Mouse (Mus musculus) adrenal gland, postnatal 36 days (tissue): ENCODE data around the gene Pou1f1. TPM values are rescaled to one million over a fixed set of nuclear protein-coding genes. Genes with fewer than 3 reads are reported as not detected.

ENCODE experiments used
- DNase-seq, 2 experiments: peaks; one replicate each; pipeline ENCODE4 v3.0.0; 2021; ENCODE audit warnings: mixed read lengths in 1 of 2
- long read RNA-seq, 2 experiments: library from polyadenylated mRNA; stranded (forward); transcript quantifications; one replicate each; pipeline ENCODE4 v2.0.0; 2021; ENCODE audit warnings: borderline sequencing depth in 2 of 2
- total RNA-seq, 2 experiments: library from RNA; stranded (reverse); gene quantifications; 2 replicates each; pipeline ENCODE4 v1.2.3; 2021

Gene Pou1f1
- not detected for total RNA-seq
- long read RNA-seq, experiment 1, result 0 reads
- long read RNA-seq, experiment 2, result 0 reads

GRCm38 (mm10) chr16:65520211-65520610, at the start of gene Pou1f1:
Gene Pou1f1, plus strand, starts transcription at chr16:65520511.
- no peak for DNase-seq

- no peak for DNase-seq
Observed at GRCm38 (mm10) chr16:65470650-65471049, 49.7 kb upstream of the Pou1f1 start.

- peak; percentile 10 to 44 for DNase-seq
Observed at GRCm38 (mm10) chr16:65472472-65473001, 47.8 kb upstream of the Pou1f1 start.

GRCm38 (mm10) chr16:65485726-65486125, 34.6 kb upstream of the Pou1f1 start:
- DNase-seq, result no peak

- DNase-seq, result peak in 1 of 2 experiments; percentile 4
Observed at GRCm38 (mm10) chr16:65496030-65496429, 24.3 kb upstream of the Pou1f1 start.

GRCm38 (mm10) chr16:65497049-65497448, 23.3 kb upstream of the Pou1f1 start:
- DNase-seq, result peak; percentile 7 to 36

- no peak for DNase-seq
Observed at GRCm38 (mm10) chr16:65514223-65514622, 6.1 kb upstream of the Pou1f1 start.

GRCm38 (mm10) chr16:65526004-65526403, 5.7 kb downstream of the Pou1f1 start:
- DNase-seq, result no peak

GRCm38 (mm10) chr16:65526695-65527094, 6.4 kb downstream of the Pou1f1 start:
- DNase-seq, result no peak

GRCm38 (mm10) chr16:65529589-65529988, 9.3 kb downstream of the Pou1f1 start:
- no peak for DNase-seq

GRCm38 (mm10) chr16:65531663-65532062, 11.4 kb downstream of the Pou1f1 start:
- DNase-seq, result no peak

GRCm38 (mm10) chr16:65533315-65533999, 13.1 kb downstream of the Pou1f1 start:
- DNase-seq, result peak; percentile 27 to 37

GRCm38 (mm10) chr16:65543676-65544293, 23.5 kb downstream of the Pou1f1 start:
- no peak for DNase-seq

- no peak for DNase-seq
Observed at GRCm38 (mm10) chr16:65548960-65549359, 28.6 kb downstream of the Pou1f1 start.

- DNase-seq, result no peak
Observed at GRCm38 (mm10) chr16:65550814-65551213, 30.5 kb downstream of the Pou1f1 start.

- DNase-seq, result no peak
Observed at GRCm38 (mm10) chr16:65554267-65554666, 34.0 kb downstream of the Pou1f1 start.

- DNase-seq, result no peak
Observed at GRCm38 (mm10) chr16:65557369-65557768, 37.1 kb downstream of the Pou1f1 start.

- no peak for DNase-seq
Observed at GRCm38 (mm10) chr16:65559591-65559990, 39.3 kb downstream of the Pou1f1 start.

- DNase-seq, result no peak
Observed at GRCm38 (mm10) chr16:65560996-65561962, 41.0 kb downstream of the Pou1f1 start.

- DNase-seq, result peak; percentile 86 to 88
Observed at GRCm38 (mm10) chr16:65561963-65562863, 41.9 kb downstream of the Pou1f1 start, which contains the start of gene Chmp2b. Gene Chmp2b, minus strand, starts transcription at chr16:65562726.

GRCm38 (mm10) chr16:65562864-65563206, 42.5 kb downstream of the Pou1f1 start:
- DNase-seq, result peak in 1 of 2 experiments; percentile 6
